Mouse (Mus musculus) testis, adult 10 weeks (tissue): Measurements from ENCODE around the gene Lat2. TPM values are rescaled to one million over a fixed set of nuclear protein-coding genes. Genes with fewer than 3 reads are reported as not detected.

Experiments used
- polyA plus RNA-seq: library from polyadenylated mRNA; stranded (reverse); fragments of 350-450 nt; fragmentation: Illumina TruSeq; extraction: RNeasy Lipid Tissue Mini Kit (QIAGEN cat#74804); gene quantifications from one replicate; pipeline ENCODE4 v1.2.3, GENCODE M21; 2014; ENCODE audit warnings: low read depth, low replicate concordance

Gene Lat2
- 4.3 TPM for polyA plus RNA-seq

DNA sequence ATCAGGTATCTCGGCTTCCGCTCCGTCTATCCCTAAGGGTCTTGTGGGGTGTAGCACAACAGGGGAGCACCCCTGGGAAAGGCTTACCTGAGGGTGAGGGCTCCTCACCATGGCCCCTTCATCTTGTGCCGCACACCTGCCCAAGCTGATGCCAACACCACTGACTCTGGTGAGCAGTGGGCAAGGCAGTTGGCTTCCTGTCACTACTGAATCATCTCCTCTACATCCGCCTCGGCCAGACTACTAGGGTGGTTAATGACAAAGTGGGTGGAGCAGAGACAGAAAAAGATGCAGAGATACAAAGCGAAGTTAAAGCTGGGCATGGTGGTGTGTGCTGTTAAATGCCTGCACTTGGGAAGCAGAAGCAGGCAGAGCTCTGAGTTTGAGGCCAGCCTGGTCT lies at the start of gene Lat2:
Lat2 (minus strand) TSS at position 224 of the 400 bp plus-strand sequence.

DNA sequence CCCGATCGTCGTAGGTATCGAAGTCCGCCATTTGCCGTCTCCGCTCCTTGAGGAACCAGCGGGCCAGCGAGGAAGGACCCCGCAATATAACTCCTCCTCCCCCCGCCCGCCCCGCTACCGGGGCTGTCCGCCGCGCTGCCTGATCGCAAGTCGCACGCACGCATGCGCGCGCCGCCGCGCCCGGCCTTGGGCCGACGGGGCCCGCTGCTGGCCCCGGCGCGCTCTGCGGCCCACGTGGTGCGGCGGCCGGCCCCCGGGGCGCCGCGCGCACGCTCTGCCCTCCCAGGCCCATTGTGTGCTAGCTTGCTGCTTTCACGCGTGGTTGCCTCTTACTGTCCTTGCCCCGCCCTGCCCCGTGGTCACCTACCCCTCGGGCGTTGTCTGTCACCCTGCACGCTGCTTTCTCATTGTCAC lies 24.5 kb upstream of the Lat2 start, which contains the start of gene Eif4h:
Eif4h (minus strand) TSS at position 222 of the 414 bp plus-strand sequence.

DNA sequence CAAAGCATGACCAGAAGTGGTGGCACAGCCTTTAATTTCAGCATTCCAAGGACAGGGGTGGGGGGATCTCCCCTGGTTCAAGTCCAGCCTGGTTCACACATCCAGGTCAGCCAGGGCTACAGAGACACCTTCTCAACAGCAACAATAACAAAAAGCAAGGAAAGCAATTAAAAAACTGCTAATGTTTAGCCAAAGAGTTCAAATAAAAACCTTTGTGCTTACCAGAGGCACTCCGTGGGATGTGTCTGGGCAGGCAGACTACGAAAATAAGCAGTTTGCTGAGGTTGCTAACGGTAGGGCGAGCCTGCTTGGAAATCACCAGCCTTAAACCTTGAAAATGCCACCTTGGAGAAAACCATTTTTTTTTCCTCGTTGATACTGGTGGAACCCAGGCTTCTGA lies 33.7 kb downstream of the Lat2 start, which contains the start of gene Rfc2:
Rfc2 (plus strand) TSS at position 221 of the 400 bp plus-strand sequence.

DNA sequence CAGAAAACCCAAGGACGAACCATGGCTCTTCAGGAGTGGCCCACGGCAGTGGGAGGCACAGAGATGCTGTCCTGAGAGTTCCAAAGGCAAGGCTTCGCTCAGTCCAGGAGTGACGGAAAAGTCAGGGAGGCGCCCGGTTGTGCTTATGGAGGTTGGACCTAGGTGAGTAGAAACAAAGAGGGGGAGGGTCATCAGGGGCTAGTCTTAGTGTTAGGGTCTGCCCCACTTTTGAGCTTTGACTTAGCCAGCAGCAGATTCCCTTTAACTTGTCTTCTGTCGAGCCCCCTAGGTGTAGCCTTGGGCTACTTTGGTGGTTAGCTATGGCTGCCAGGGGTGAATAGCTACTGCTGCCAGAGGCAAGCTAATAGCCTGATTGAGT lies 54.8 kb downstream of the Lat2 start, which contains the start of gene Syna:
Syna (minus strand) TSS at position 101 of the 379 bp plus-strand sequence.

DNA sequence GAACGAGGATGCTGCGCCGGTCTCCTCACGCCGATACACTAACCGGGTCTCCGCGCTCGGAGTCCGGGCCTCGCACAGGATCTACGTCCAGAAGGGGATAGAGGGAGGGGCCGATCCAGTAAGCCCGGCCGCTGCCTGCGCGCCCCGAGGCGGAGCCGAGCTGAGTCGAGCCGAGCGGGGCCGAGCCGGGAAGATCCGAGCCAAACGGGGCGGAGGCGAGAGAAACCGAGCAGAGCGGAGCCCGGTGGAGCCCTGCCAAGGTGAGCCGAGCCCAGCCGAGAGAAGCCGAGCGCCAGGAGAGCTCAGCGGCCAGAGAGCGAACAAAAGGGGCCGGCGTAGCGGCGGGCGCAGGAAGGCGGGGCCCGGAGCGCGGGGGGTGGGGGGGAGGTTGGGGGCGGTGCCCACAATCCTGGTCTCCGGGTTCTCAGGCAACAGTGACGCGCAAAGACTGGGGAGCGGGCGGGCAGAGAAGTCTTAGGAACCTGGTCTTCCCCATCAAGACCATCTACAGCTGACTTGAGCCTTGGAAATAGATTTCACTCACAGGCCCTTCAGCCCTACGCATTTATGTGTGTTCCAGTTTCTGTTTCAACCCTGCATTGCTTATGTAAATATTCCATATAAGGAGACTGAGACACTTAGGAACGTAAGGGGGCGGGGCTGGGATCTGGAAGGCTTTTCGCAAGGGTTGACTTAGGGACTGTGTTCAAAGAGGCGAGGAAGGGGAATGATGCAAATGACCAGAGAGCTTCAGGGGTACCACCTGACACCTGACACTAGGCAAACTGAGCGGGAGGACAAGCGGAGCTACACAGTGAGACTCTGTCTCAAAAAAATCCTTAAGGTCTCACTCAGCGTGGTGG lies 62.5 kb downstream of the Lat2 start, which contains the start of gene Clip2:
Clip2 (minus strand) TSS at position 325 of the 863 bp plus-strand sequence.

Other genes starting within 250 kb of the Lat2 start
- gene Gtf2ird1, start 158.3 kb downstream of the Lat2 start, polyA plus RNA-seq: 7.0 TPM
- 0.08 TPM for gene Clip2, start 62.6 kb downstream of the Lat2 start, polyA plus RNA-seq
- gene Syna, start 54.9 kb downstream of the Lat2 start, polyA plus RNA-seq: not detected
- 63.5 TPM for gene Rfc2, start 33.7 kb downstream of the Lat2 start, polyA plus RNA-seq
- gene Eif4h, start 24.5 kb upstream of the Lat2 start, polyA plus RNA-seq: 140 TPM
- 1.6 TPM for gene Limk1, start 73.6 kb upstream of the Lat2 start, polyA plus RNA-seq
- 0.38 TPM for gene Eln, start 132.3 kb upstream of the Lat2 start, polyA plus RNA-seq